Mouse (Mus musculus) urinary bladder, postnatal 10 days (tissue): Measurements from ENCODE around the gene Asxl1.

Source experiments
- DNase-seq: peaks from one replicate; pipeline ENCODE4 v3.0.0; 2022; ENCODE audit warnings: low spot score

Asxl1 gene

DNA sequence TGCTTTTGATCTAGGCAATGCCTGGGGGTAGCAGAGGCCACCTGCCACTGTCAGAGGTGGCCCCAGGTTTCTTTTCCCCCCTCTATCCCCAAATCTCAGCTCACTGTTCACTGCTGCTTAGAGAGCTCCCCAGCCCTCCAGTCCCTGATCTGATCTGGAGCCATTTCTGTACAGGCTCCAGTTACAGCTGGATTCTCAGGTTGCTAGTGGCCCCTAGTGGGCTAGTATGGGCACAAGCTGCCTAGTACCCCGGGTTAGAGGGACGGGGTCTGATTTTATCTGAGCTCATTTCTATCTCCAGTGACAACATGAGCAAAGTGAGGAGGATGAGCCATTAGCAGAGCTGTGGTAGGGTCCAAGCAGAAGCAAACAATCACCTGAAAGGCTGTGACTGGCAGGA lies 69.0 kb downstream of the Asxl1 start:
- no peak for DNase-seq

DNA sequence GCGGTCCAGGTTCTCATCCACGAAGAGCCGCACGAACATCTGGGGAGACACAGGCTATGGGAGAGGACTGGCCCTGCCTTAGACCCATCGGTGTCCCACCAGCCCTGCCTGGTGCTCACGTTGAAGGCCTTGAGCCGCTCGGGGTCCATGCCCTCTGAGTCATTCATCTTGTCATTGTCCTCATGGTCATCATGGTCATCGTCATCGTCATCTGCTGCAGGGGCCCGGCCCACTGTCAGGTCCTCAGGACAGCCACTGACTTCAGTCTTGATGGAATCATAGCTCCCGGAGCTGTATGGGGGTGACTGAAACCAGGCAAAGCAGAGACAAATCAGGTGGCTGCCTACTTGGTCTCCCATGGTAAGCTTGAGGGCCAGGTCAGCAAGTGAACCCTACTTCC lies 72.2 kb downstream of the Asxl1 start:
- no peak for DNase-seq

DNA sequence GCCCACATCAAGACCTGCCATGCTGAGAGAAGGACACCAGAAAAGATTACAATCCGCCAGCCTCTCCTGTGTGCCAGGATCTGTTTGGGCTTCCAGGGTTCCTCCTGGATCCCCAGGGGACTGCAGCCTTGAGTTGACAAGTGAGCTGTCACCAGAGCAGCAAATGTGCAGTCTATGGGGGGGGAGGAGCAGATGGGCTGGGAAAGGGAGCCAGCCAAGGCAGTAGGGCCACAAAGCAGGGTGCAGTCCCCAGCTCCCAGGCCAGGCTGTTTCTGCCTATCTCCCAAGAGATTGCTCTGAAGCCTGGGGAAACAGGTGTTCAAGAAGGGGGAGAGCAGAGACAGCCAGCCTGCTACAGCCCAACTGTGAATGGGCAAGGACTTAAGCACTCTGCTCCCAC lies 72.8 kb downstream of the Asxl1 start:
- no peak for DNase-seq

DNA sequence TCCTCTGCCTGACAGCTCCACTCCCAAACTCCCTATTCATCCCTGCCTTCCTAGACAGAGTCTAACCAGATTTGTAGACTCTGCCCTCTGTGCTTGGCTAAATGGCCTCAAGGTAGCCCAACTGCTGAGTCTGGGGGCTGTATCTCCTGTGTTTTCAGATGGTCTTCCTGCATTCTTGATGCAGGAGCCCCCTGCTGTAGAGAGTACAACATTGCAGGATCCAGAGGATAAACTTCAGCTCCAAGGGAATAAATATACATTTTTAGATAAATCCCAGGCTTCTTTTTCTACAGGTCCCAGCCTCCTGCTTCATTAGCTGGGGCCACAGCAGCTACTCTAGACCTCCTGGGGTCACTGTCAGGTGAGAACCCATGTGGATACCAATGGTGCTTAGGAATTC lies 75.6 kb downstream of the Asxl1 start:
- DNase-seq = no peak

DNA sequence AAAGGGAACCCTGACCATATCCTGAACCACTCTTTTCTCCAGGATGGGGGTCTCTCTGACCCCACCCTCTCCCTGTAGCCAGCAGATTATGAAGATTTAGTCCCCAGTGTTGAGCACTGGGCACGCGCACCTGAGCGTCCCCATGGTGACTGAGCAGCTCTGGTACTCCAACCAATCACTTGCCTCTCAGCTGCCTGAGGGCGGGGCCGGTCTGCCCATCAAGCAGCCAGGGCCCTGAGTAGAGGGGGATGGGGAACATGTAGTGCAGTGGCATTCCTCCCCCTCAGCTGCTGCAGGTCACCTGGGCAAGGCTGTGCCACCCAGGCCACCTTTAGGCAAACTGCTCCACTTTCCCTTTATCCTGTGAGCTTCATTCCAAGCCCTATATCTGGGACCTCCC lies 76.4 kb downstream of the Asxl1 start:
- DNase-seq = no peak

DNA sequence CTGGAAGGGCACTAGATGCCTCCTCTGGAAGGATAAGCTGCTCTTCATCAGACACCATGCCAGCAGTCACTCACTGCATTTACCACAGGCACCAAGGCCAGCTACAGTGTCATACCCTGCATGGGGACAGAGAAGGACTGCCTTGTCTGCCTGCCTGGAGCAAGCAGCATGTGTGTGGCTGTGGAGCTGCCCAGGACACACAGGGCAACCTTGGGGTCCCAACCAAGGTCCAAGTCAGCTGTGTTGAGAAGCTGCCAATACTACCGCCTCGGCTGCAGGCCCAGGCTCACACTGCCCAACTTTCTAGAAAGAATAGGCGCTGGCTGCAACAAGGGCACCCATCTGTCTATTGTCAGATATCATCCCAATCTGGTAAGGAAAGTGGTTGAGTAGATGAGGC lies 77.5 kb downstream of the Asxl1 start:
- no peak for DNase-seq

DNA sequence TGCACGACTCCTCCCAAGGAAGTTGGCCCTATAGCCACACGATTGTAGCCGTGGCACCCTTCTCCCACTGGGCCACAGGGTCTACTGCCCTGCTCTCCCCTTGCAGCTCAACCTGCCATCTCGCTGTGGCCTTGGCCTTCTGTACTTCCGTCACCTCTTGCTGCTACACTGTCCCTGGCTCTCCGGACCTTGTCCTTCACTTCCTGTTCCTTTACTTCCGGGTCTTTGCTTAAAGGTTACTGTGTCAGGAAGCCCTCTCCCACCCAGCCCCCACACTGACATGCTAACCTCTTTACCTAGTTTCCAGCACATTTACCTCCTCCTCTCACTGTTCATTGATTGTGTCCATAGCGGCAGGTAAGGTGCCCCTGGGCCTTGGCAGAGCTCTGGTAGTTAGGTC lies 78.9 kb downstream of the Asxl1 start:
- no peak for DNase-seq

DNA sequence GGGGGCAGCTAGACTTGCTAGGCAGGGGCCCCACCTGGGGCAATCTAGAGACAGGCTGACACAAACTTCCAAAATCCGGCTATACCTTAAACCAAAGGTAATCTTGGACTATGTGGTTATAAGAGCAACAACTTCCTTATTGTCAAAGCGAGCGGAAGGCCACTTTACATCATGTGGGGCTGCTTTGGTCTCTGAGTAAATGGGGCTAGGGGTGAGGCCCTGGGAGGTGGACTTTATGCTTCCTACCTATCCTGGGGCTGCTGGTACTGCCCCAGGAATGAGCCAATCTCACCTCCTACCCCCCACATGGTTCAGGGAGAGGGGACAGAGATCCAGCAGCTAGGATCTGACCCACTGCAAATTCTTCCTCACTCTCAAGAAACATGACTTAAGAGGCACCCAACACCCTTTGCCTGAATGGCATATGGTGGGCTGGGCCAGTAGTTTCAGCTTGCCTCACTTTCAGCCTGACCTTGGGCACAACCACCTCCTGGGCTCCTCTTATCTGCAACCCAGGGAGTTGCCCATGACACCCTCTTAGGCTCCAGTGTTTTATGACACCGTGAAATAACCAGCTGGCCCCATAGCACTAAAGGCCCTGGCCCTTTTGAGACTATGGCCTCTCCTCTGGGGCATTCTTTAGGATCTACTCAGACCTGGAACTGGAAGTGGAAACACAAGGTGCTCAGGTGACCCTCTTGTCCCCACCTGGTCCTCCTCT lies 79.7 kb downstream of the Asxl1 start:
- no peak for DNase-seq

DNA sequence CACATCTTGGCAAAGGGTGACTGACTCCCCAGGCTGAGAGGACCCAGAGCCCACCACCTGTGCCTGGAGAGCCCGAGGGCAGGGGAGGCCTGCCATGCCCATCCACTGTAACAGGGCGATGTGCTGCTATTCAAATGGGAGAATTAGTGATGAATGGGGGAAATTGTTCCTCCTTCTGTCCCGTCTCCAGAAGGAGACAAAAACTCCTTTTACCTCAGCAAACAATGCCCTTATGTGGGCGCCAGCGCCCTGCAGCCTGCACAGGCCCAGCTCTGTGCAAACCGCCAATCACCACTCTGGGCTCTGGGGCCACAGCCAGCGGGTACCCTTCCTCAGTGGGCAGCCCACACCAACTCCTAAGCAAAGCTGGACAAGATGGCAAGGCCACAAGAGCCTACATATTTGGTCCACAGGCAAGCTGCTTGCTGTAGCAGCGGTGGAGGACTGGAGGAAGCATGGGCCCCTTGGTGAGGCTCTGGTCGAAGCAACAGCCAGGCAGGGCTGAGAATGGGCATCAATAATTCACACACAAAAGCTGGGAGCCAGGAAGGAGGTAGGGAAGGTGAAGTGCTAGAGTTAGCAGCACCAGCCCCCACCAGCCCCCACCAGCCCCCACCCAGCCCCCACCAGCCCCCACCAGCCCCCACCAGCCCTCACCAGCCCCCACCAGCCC lies 80.5 kb downstream of the Asxl1 start:
- DNase-seq = no peak

DNA sequence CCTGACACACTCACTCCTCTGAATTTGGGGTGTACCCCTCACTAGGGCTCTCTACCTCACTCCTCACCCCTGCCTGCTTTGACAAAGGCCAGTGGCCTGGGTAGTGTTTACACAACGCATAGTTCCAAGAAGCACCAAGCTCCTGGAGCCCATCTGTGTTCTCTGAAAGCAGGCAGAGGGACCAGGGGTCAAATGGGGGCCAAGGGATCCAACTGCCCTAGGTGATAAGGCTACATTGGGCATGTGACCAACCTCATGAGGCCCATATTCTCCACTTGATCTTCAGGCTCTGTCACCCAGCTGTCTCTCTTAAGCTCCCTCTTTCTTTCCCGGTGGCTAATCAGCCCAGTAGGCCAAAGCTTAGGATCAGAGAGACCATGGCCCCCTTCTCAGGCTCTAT lies 81.3 kb downstream of the Asxl1 start:
- no peak for DNase-seq

DNA sequence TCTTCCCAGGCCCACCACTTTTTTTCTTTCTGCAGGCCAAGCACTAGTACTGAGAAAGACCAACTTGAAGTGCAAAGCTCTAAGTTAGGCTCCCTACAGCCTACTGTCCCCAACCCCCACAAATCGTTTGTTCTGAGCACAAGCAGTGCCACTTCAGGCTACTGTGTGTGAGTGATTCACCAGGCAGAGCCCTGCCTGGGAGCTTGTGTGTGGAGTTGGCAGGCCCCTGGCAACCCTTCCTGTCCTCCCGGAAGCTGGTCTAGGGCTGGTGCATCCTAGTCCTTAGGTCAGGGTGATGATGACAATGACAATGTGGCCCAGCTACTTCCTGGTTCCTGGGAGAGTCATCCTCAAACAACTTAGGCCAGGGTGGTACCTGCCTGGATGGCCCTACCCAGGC lies 82.9 kb downstream of the Asxl1 start:
- no peak for DNase-seq

DNA sequence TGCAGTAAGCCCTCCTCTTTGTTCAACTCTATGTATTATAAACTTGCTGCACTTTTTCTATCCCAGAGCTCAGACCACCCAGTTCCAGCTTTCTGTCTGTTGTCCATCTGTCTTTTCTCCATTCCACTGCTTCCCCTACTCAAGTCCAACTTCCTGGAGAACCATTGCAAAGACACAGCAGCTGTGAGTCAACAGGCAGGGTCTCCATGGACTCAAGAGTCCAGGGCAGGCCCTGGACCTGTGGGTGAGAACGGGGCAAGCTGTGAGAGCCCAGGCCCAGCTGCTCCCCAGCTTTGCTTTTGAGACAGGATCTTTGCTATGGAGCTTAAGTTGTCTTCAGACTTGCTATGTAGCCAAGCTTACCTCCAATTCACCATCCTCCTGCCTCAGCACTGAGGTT lies 84.9 kb downstream of the Asxl1 start:
- no peak for DNase-seq

DNA sequence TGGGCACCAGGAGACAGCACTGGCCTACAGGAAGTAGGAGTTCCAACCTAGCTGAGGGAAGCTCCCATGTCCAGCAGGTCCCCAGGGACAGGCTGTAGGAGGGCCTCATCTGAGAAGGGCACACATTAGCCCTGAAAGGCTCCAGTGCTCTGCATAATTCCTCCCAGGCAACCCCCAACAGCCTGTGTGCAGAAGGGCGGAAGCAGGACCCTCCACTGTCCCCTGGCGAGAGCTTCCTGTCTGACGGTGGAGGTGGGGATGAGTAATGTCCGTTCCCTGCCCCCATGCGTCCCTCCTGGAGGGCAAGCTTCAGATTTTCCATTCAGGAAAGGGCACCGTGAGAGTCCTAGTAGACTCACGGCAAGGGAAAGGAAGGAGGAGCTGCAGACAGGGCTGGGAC lies 86.9 kb downstream of the Asxl1 start:
- DNase-seq = no peak

DNA sequence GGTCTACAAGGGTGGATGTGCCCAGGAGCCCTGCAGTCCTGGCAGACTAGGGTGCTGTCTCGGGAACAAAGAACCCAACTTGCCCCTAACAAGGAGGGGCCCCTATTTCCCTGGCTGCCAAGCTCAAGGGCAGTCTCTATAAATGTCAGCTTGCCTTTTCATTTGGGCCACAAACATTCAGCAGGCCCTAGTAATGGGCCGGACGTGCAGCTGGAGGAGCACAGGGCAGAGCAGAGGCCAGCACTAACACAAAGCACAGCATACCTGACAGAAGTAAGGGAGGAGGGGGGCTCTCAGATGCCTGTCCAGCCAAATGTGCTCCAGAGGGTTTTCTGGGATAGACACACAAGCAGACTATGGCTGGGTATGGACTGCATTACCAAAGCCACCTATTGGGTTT lies 88.2 kb downstream of the Asxl1 start:
- no peak for DNase-seq

DNA sequence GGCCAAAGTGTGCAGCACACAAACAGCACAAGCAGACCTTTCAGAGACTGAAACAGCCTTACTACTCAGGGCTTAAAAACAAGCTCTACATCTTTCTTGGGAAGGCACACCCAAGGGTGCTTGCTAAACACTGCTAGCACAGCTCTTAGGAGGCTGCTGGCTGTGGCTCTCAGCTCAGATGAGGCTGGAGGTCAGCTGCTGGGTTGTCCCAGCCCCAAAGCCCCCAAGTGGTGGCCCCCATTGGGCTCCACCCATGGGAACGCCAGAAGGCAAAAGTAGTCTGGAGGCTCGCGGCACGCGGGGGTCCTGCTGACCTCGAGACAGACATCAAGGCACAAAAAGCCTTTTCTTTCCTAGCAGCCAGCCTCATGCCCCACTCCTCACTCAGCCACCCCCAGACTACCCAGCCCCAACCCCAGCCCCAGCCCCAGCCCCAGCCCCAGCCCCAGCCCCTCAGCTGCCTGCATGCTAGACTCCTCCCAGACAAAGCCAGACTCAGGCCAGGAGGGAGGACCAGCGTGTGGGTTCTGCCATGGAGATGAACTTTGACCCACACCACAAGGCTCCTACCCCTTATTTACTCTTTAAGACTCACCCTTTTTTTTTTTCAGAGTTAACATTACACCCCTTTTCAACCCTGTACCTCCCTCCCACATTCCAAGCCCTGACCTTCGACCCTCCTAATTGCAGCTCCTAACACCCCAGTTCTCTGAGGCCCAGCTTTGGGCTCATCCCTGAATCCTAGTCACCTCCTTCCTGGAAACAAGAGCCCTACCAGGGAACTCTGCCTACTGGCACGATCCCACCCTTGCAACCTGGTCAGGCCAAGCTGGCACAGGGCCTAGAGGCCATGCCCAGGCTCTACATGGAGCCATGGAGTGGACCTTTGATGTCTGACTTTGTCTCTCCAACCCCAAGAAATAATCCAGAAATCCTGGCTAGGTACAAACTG lies 89.5 kb downstream of the Asxl1 start:
- no peak for DNase-seq

DNA sequence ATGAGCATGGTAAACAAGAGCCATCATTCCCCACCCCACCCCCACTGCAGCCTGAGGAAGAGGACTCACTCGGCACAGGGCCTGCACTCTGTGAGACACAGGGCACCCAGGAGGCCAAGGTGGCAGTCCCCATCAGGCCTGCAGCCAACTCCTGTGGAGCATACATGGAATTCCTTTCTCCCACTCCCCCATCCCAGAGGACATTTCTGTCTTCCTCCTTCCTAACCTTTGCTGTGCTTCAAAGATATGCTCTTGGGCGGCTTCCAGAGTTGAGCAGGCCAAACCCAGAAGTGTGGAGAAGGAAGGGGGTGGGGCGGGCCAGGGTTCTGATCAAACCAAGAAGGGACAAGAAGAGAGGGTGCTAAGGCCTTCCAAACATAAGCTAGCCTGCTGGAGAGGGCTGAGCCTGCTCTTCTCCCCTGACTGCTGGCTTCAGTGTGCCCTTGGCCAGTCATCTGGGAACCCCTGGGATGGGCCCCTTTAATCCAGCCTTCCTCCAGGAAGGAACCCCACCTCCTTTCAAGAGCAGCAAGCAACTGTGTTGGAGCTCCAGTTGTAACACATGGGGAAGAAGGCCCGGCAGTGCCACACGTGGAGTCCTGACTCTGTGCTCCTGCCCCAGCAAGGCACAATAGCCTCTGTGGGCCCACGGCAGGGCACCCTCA lies 91.1 kb downstream of the Asxl1 start:
- DNase-seq = no peak

DNA sequence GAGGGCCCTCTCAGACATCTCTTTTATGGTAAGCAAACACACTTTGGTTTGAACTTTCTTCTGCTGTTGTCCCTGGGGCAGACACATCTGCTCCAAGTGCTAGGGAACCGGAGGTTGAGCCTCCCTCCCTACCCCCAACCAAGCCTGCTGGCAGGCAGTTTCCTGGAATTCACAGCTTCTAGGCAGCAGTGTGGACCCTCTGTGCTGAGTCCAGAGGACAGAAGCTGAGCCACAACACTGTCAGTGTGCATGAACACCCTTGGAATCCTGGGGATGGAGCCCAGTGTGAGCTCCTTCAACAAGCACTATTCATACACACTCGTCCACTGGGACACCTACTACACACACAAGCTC lies 91.7 kb downstream of the Asxl1 start:
- no peak for DNase-seq

DNA sequence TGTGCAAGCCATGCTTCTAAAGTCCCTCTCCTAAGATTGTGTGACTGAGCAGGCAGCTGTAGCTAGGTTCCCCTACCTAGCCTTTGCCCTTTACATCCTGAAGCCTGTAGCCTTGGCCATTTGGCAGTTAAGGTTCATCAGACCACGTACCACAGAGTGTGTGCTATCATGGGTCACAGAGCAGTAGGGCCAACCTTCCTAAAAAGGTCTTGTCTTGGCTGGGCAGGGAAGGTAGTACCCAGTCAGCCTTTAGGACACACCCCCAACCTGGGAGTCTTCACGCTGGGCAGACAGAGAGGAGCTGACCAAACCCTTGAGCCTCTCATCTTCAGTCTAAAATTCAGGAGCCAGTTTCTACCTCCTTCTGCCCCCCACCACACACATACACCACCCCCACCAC lies 95.1 kb downstream of the Asxl1 start:
- DNase-seq = no peak

DNA sequence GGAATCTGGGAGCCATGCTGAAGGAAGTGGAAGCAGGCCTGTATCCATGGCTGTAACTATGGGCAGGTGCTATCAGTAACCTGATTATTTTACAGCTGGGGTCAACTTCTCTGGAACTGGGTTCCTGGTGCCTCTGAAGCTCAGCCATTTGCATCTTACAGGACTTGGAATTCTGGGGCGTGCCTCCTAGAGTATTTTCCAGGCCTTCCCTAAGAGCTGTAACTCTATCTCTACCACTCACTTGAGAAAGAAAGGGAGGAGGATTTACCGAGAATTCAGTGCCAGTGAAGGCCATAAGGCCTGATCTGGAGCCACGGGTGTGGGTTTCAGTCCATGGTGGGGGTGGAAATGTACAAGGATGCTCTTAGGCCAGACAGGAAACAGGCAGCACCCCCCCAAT lies 95.6 kb downstream of the Asxl1 start:
- no peak for DNase-seq

DNA sequence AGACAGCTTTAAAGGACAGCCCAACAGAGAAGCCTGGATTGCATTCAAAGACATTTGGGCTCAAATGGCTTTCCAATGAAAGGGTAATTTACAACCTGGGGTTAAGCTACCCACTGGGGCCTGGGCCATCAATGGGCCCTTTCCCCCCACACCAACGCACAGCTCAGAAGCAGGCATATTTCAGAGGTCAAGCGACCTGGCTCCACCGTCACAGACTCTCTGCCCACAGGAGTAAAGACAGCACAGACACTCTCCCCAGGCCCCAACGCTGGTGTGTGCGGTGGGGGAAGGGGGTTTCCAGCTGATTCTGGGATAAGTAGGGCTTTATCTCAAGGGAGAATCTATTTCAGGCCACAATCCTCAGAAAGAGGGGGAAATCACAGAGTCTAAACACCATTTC lies 97.1 kb downstream of the Asxl1 start:
- no peak for DNase-seq

DNA sequence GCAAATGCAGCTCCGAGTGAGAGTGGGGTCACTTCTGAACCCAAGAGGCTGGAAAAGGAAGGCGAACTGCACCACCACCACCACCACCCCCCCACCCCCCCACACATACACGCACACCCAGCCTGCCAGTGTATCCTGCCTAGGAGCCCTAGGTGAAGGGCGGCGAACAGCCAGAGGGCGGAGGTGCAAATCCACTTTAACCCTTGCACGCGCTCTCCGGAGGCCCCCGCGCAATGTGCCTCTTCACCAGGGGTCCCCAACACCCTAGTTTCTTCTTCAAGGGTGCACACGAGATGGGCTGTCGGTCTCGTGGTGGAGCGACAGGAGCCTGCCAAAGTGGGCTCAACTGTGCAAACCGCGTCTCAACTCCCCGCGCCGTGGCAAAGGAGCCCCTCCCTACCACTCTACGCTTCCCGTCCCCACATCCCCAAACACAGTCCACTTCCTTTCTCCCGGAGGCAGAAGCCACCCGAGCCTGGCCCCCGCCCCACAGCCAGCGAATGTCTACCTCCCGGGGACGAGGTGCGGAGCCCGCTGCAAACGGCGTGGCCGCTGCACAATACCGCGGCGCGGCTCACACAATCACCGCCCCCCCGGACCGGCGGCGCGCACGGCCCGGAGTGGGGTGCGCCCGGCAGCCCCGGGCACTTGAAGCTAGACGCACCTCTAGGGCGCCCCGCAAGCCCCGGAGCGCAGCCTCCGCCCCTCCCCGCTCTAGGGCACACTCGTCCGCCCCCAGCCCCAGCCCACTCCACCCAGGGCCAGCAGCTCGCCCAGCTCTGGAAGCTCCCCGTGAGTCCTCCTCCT lies 98.0 kb downstream of the Asxl1 start:
- DNase-seq = no peak
